Mouse (Mus musculus) spleen, adult 2 months (tissue): ENCODE data around the gene Nhlh1. TPM values are rescaled to one million over a fixed set of nuclear protein-coding genes. Genes with fewer than 3 reads are reported as not detected.
A peak's percentile ranks its signal among the peaks of the same experiment; 100 is the strongest.

Source experiments
- DNase-seq, 2 experiments: peaks; one replicate each; pipeline versions ENCODE4 v3.0.0 to v3.0.0-alpha.2; 2012 to 2021; ENCODE audit warnings: low spot score in 2 of 2, low read depth in 1 of 2
- H3K27ac ChIP-seq: fragments of 200-500 bp; 2 replicates; pipeline ENCODE4 v1.5.1; 2012; ENCODE audit warnings: low read length, inconsistent platforms; ENCODE audit not compliant: insufficient read depth
- H3K27me3 ChIP-seq: fragments of 200-500 bp; 2 replicates; pipeline ENCODE4 v1.6.1; 2012; ENCODE audit warnings: mild to moderate bottlenecking, moderate library complexity, low read length, inconsistent platforms; ENCODE audit not compliant: control insufficient read depth, insufficient read depth
- H3K36me3 ChIP-seq: fragments of 200-500 bp; 2 replicates; pipeline ENCODE4 v1.6.1; 2012; ENCODE audit warnings: mild to moderate bottlenecking, low read length, inconsistent platforms; ENCODE audit not compliant: control insufficient read depth, insufficient read depth
- H3K4me1 ChIP-seq: fragments of 200-500 bp; 2 replicates; pipeline ENCODE4 v1.6.1; 2011; ENCODE audit warnings: inconsistent platforms; ENCODE audit not compliant: control insufficient read depth, insufficient read depth, insufficient read length
- H3K4me3 ChIP-seq: fragments of 200-500 bp; 2 replicates; pipeline ENCODE4 v1.5.1; 2011; ENCODE audit warnings: mild to moderate bottlenecking, inconsistent platforms; ENCODE audit not compliant: insufficient read depth, insufficient read length; ENCODE audit errors: extremely low read depth
- CTCF ChIP-seq: fragments of 200-500 bp; IDR thresholded peaks from 2 replicates; pipeline ENCODE4 v1.5.1; 2011; ENCODE audit warnings: mild to moderate bottlenecking, inconsistent platforms; ENCODE audit not compliant: insufficient read depth, insufficient read length, insufficient replicate concordance; ENCODE audit errors: extremely low read depth
- POLR2A ChIP-seq: fragments of 200-500 bp; IDR thresholded peaks from 2 replicates; pipeline ENCODE4 v1.6.1; 2011; ENCODE audit warnings: low read depth, low read length, inconsistent platforms
- WGBS: fragments of 180-500 bp; shearing (Covaris S2); methylation state at CpG from one replicate; pipeline ENCODE4 v1.1.7; 2018; 5-methylcytosine and 5-hydroxymethylcytosine counted together
- polyA plus RNA-seq: library from polyadenylated mRNA; depleted of rRNA; stranded (reverse); fragments of >200 nt; gene quantifications from 2 replicates; pipeline ENCODE4 v1.2.3, GENCODE M21; 2012

The Nhlh1 gene
- polyA plus RNA-seq, 1 experiment = not detected

DNA sequence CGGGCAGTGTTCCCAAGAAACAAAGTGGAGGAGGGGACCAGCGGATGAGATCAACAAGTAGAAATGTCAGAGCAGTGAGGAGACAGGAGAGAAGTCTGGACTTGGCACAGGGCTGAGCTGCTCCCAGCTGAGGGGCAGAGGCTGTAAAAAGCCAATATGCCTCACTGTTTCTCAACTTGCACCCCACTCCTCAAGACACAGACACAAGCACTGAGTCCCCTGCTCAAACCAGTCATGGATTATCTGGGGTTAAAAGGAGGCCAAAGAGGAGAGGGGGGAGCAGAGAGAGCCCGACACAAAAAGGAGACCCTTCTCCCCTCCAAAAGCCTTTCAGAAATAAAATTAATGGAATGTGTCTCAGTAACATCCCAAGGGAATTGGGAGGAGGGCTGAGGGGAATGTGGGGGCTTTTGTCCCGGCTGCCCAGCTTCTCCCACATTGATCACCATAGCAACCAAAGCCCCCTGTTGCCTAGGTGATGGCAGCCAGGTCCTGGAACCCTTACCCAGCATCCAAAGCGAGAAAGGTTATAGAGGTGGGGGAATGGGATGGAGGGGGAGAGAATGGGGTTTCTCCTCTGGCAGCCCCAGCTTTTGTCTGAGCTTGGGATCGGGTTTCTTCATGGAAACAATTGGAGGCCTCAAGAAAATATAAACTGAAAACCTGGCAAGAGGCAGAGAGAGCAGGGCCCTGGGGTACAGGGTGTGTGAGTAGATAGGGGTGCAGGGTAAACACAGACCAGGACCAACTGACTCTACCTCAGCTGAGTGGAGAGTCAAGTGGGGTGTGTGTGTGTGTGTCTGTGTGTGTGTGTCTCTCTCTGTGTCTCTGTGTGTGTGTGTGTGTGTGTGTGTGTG lies 40.5 kb downstream of the Nhlh1 start:
- peaks cover 13% of the 10 kb centered on the region; the same call in 1 of the 2 replicates for H3K4me1 ChIP-seq

DNA sequence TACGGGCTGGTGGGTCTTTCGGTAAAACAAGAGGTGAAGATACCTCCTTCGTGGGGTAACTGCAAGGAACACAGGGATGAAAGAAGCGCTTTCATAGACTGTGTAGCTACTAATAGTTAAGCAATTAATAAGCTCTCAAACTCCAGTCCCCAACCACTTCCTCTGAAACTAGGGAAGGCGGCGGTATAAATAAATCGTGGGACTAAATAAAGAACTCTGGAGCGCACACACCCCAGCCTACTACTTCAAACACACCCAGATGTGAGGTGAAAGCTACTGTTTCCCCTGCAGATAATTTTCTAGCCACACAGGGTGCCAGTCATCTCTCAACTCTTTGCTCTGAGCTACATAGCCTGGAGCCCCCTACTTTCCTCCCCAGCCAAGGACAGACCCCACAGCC lies 41.3 kb downstream of the Nhlh1 start:
- H3K4me1 ChIP-seq = peaks cover 13% of the 10 kb centered on the region; the same call in 1 of the 2 replicates
- no peaks in the 10 kb centered on the region for H3K27me3 ChIP-seq
- no peak overlapping the region for H3K27ac ChIP-seq
- DNase-seq = no peak
- no peak overlapping the region for H3K4me3 ChIP-seq
- TF ChIP-seq POLR2A = no peak
- no peak for TF ChIP-seq CTCF
- H3K36me3 ChIP-seq = no peaks in the 10 kb centered on the region
- 19% methylated on average over 8 of the region's 8 CpGs for WGBS

More for the DNA sequence above, 40.5 kb downstream of the Nhlh1 start:
- no peak for DNase-seq
- Histone ChIP-seq H3K36me3 (no peaks in the 10 kb centered on the region), H3K27ac (no peak overlapping the region), H3K27me3 (no peaks in the 10 kb centered on the region), H3K4me3 (no peak overlapping the region)
- TF ChIP-seq POLR2A = no peak
- no peak for TF ChIP-seq CTCF
- WGBS = 85% methylated on average over 6 of the region's 6 CpGs

DNA sequence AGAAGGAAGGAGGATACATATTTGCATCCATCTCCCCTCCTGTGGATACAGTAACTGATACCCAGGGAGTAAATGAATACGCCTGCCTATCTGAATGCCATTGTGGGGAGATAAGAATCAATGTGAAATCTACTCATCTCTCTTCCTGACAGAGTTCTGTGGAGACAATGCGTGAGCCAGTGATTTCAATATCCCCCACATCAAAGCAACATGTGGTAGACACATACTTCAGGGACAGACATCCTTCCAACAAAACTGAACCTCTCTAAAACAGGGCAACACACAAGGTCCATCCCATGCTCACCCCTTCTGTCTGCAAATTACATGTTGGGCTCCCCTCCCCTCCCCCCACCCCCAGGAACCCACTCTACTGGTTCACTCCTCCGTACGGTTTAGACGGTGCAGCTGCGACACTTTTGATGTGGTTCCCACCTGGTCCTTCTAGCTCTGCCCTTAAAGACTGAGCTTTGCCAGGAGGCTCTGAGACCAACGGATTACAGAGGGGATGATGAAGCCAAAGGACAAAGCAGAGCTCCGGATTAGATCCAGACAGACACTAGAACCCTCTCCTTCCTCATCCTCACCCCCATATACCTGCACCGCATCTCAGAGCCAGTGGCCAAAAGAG lies 41.9 kb downstream of the Nhlh1 start:
- DNase-seq = no peak
- Histone ChIP-seq H3K36me3 (no peaks in the 10 kb centered on the region), H3K4me3 (no peak overlapping the region), H3K27me3 (no peaks in the 10 kb centered on the region), H3K27ac (no peak overlapping the region), H3K4me1 (peaks cover 13% of the 10 kb centered on the region; the same call in 1 of the 2 replicates)
- 43% methylated on average over 9 of the region's 9 CpGs for WGBS
- no peak for TF ChIP-seq CTCF
- no peak for TF ChIP-seq POLR2A

DNA sequence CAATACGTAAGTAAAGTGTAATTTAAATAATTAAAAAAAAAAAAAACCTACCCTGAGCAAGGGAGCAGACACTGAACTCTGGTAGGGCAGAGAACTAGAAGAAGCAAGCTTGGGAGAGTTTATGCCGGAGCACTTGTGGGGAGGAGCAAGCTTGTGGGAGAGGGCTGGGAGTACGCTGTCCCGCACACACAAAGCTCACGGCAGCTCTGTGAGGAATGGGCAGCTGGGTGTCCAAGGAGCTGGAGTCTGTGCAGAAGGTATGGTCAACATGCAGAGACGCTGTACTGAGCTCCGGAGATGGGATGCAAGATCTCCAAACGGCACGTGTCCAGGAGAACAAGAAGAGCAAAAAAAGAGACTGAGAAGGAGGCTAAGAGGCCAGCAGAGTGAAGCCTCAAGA lies 42.6 kb downstream of the Nhlh1 start:
- Histone ChIP-seq H3K36me3 (no peaks in the 10 kb centered on the region), H3K4me1 (peaks cover 11% of the 10 kb centered on the region; the same call in 1 of the 2 replicates), H3K4me3 (no peak overlapping the region), H3K27ac (no peak overlapping the region), H3K27me3 (no peaks in the 10 kb centered on the region)
- TF ChIP-seq CTCF (no peak), POLR2A (no peak)
- 95% methylated on average over 9 of the region's 9 CpGs for WGBS
- DNase-seq = no peak

DNA sequence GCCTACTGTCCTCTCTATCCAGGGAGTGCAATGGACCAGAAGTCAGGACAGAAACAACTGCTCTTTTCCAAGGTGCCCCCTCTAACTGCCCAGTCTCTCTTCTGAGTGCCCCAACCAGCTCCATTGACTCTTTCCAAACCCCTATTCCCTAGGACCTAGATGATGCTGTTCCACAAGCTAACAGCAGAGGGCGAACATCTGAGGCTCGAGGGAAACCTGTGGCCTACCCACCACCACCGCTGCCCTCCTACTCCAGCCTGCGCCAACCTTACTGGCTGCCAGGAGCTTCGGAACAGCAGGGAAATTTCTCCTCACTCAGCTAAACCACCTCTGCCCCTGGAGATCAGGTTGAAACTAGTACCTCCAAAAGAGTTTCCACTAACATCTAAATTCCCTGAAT lies 45.3 kb downstream of the Nhlh1 start:
- peaks cover 8% of the 10 kb centered on the region; the same call in 1 of the 2 replicates for H3K4me1 ChIP-seq
- no peak overlapping the region for H3K27ac ChIP-seq
- 42% methylated on average over 5 of the region's 5 CpGs for WGBS
- TF ChIP-seq CTCF (peak; percentile 52; the same call in 1 of the 2 replicates), POLR2A (no peak)
- no peaks in the 10 kb centered on the region for H3K27me3 ChIP-seq
- peak in 1 of 2 experiments; percentile 46 for DNase-seq
- 0 out of 2 replicates have a peak, but pooled peaks cover 1% of the 10 kb centered on the region for H3K36me3 ChIP-seq
- H3K4me3 ChIP-seq = no peak overlapping the region

DNA sequence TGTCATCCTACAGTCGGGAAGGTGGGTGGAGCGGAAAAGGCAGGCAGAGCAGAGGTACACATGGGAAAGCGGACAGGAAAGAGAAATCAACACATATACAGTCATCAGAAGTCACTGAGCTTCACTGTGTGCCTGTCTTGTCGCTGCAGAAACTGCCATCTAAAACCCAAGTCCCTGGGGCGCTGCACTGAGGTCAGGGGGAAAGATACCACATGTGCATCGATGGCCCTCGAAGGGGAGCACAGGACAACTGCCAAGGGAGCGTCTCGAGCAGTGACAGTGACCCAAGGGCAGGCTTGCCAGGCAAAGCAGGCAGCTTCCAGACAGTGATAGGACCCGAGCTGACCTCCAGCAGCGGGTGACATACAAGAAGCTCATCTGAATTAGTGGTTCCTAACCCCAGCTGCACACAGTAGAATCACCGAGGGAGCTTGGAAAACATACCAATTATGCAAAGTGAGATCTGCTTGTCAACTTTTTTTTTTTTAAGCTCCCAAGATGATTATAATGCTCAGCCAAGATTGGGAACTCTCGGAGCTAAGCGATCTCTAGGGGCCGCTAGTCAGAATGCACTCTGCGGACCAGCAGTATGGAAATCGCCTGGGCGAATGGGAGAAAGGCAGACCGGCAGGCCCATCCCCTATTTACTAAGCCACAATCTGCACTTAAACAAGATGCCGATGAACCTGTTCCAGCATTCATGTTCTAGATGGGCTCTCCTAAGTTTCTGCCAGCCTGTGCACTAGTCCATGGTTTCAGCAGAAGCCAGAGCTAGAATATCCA lies 47.1 kb downstream of the Nhlh1 start:
- Histone ChIP-seq H3K27ac (no peak overlapping the region), H3K4me3 (no peak overlapping the region), H3K27me3 (no peaks in the 10 kb centered on the region), H3K36me3 (0 out of 2 replicates have a peak, but pooled peaks cover 1% of the 10 kb centered on the region), H3K4me1 (0 out of 2 replicates have a peak, but pooled peaks cover 3% of the 10 kb centered on the region)
- TF ChIP-seq CTCF (no peak), POLR2A (no peak)
- WGBS = 89% methylated on average over 20 of the region's 20 CpGs
- DNase-seq = no peak
